Mouse (Mus musculus) midbrain, postnatal 0 days (tissue): ENCODE measurements around the gene Coil. TPM values are rescaled to one million over a fixed set of nuclear protein-coding genes. Genes with fewer than 3 reads are reported as not detected.
A peak's percentile ranks its signal among the peaks of the same experiment; 100 is the strongest.
"Not testable (repeated sequence)": the region's sequence is repeated elsewhere in the genome, so short reads cannot be mapped to it uniquely, and the experiment has no call there.

Source experiments
- ATAC-seq: fragments of 200-750 bp; cut with Nextera tagmentation; 2 replicates; pipeline ENCODE4 v1.8.0; 2017; ENCODE audit warnings: moderate number of reproducible peaks, mild to moderate bottlenecking, moderate TSS enrichment, moderate library complexity; ENCODE audit not compliant: low FRiP score
- DNase-seq: peaks from one replicate; pipeline ENCODE4 v3.0.0-alpha.2; 2015; ENCODE audit warnings: low spot score
- H3K27ac ChIP-seq: fragments of 300-500 bp; sonication (generic); 2 replicates; pipeline ENCODE4 v1.5.1; 2014; ENCODE audit warnings: low read depth, mild to moderate bottlenecking, low read length, mixed read lengths
- H3K27me3 ChIP-seq: fragments of 300-500 bp; sonication (generic); 2 replicates; pipeline ENCODE4 v1.6.1; 2014; ENCODE audit warnings: low read length, control low read depth, mixed read lengths; ENCODE audit not compliant: insufficient read depth
- H3K36me3 ChIP-seq: fragments of 300-500 bp; sonication (generic); 2 replicates; pipeline ENCODE4 v1.6.1; 2014; ENCODE audit warnings: low read length, control low read depth, mixed read lengths; ENCODE audit not compliant: insufficient read depth
- H3K4me1 ChIP-seq: fragments of 300-500 bp; sonication (generic); 2 replicates; pipeline ENCODE4 v1.6.1; 2014; ENCODE audit warnings: mild to moderate bottlenecking, control low read depth, antibody characterized with exemption, low read length, mixed read lengths; ENCODE audit not compliant: insufficient read depth
- H3K4me2 ChIP-seq: fragments of 300-500 bp; sonication (generic); 2 replicates; pipeline ENCODE4 v1.6.1; 2014; ENCODE audit warnings: low read depth, mild to moderate bottlenecking, low read length, mixed read lengths; ENCODE audit not compliant: poor library complexity, severe bottlenecking
- H3K4me3 ChIP-seq: fragments of 300-500 bp; sonication (generic); 2 replicates; pipeline ENCODE4 v1.5.1; 2014; ENCODE audit warnings: low read depth, mild to moderate bottlenecking, low read length, moderate library complexity
- H3K9ac ChIP-seq: fragments of 300-500 bp; sonication (generic); replicated peaks from 2 replicates; pipeline ENCODE4 v1.6.1; 2014; ENCODE audit warnings: mild to moderate bottlenecking, low read length, moderate library complexity, mixed read lengths; ENCODE audit not compliant: poor library complexity, severe bottlenecking
- H3K9me3 ChIP-seq: fragments of 300-500 bp; sonication (generic); 2 replicates; pipeline ENCODE4 v1.6.1; 2016; ENCODE audit warnings: low read length, control low read depth
- CTCF ChIP-seq: IDR thresholded peaks from 2 replicates; pipeline ENCODE4 v1.5.1; 2016; ENCODE audit warnings: antibody characterized with exemption, mild to moderate bottlenecking
- WGBS: fragments of 180-500 bp; shearing (Covaris S2); extraction: QIAGEN DNeasy Blood & Tissue Kit; methylation state at CpG from one replicate; pipeline ENCODE4 v1.1.7; 2014; 5-methylcytosine and 5-hydroxymethylcytosine counted together
- polyA plus RNA-seq: library from polyadenylated mRNA; unstranded; fragments of >200 nt; fragmentation: Nextera tagmentation; extraction: Ambion mirVana; gene quantifications from 2 replicates; pipeline ENCODE4 v1.2.1, GENCODE M21; 2015
- total RNA-seq: library from RNA; depleted of rRNA; stranded (reverse); fragments of >200 nt; gene quantifications from 2 replicates; pipeline ENCODE4 v1.2.3, GENCODE M21; 2014; rRNA removed

The Coil gene
- total and polyA plus RNA-seq, 2 experiments from 2014 or later: 28.8 to 35.1 TPM

GRCm38 (mm10) chr11:89031189-89031588 lies 61.1 kb downstream of the Coil start:
- no peak overlapping the region for H3K27ac ChIP-seq
- H3K9me3 ChIP-seq: no peaks in the 10 kb centered on the region
- 85% methylated on average over 1 of the region's 1 CpGs for WGBS
- ATAC-seq (no peak), DNase-seq (no peak)
- no peaks in the 10 kb centered on the region for H3K27me3 ChIP-seq
- no peak overlapping the region for H3K4me3 ChIP-seq
- H3K4me2 ChIP-seq: no peak overlapping the region
- no peak overlapping the region for H3K9ac ChIP-seq
- H3K4me1 ChIP-seq: no peaks in the 10 kb centered on the region
- 0 out of 2 replicates have a peak, but pooled peaks cover 2% of the 10 kb centered on the region for H3K36me3 ChIP-seq
- no peak for TF ChIP-seq CTCF

GRCm38 (mm10) chr11:89034592-89034991 lies 64.5 kb downstream of the Coil start:
- Histone ChIP-seq H3K9me3 (no peaks in the 10 kb centered on the region), H3K4me2 (no peak overlapping the region), H3K4me1 (no peaks in the 10 kb centered on the region), H3K4me3 (no peak overlapping the region), H3K27me3 (no peaks in the 10 kb centered on the region), H3K27ac (no peak overlapping the region), H3K9ac (no peak overlapping the region), H3K36me3 (peaks cover 14% of the 10 kb centered on the region)
- 0 out of 2 replicates have a peak, but pooled peaks have one; percentile 16 for TF ChIP-seq CTCF
- ATAC-seq: no peak
- no peak for DNase-seq

- Histone ChIP-seq H3K27me3 (no peaks in the 10 kb centered on the region), H3K4me1 (no peaks in the 10 kb centered on the region), H3K4me2 (no peak overlapping the region), H3K36me3 (peaks cover 23% of the 10 kb centered on the region), H3K9ac (no peak overlapping the region), H3K4me3 (no peak overlapping the region), H3K27ac (no peak overlapping the region), H3K9me3 (no peaks in the 10 kb centered on the region)
- DNase-seq (no peak), ATAC-seq (no peak)
- 73% methylated on average over 3 of the region's 3 CpGs for WGBS
- TF ChIP-seq CTCF: no peak
Observed at GRCm38 (mm10) chr11:89035552-89035951, 65.5 kb downstream of the Coil start.

GRCm38 (mm10) chr11:89038496-89038895 lies 68.4 kb downstream of the Coil start:
- 86% methylated on average over 6 of the region's 6 CpGs for WGBS
- no peak overlapping the region for H3K9ac ChIP-seq
- no peak for TF ChIP-seq CTCF
- H3K36me3 ChIP-seq: peaks cover 35% of the 10 kb centered on the region
- H3K4me2 ChIP-seq: no peak overlapping the region
- DNase-seq: no peak
- H3K4me3 ChIP-seq: no peak overlapping the region
- H3K27ac ChIP-seq: no peak overlapping the region
- no peaks in the 10 kb centered on the region for H3K9me3 ChIP-seq
- no peak for ATAC-seq
- H3K4me1 ChIP-seq: no peaks in the 10 kb centered on the region
- no peaks in the 10 kb centered on the region for H3K27me3 ChIP-seq

- ATAC-seq: no peak
- peak; percentile 61 for DNase-seq
- Histone ChIP-seq H3K27me3 (no peaks in the 10 kb centered on the region), H3K9ac (no peak overlapping the region), H3K4me1 (no peaks in the 10 kb centered on the region), H3K27ac (no peak overlapping the region), H3K4me2 (no peak overlapping the region), H3K9me3 (no peaks in the 10 kb centered on the region), H3K36me3 (peaks cover 40% of the 10 kb centered on the region), H3K4me3 (no peak overlapping the region)
- WGBS: 31% methylated on average over 3 of the region's 3 CpGs
- peak; percentile 77 for TF ChIP-seq CTCF
Observed at GRCm38 (mm10) chr11:89039325-89039724, 69.3 kb downstream of the Coil start.

GRCm38 (mm10) chr11:89041073-89041472 lies 71.0 kb downstream of the Coil start:
- 93% methylated on average over 6 of the region's 7 CpGs for WGBS
- not testable (repeated sequence) for H3K4me2 ChIP-seq, H3K9ac ChIP-seq, H3K27ac ChIP-seq, H3K27me3 ChIP-seq, H3K4me3 ChIP-seq, H3K9me3 ChIP-seq, ATAC-seq, H3K4me1 ChIP-seq, DNase-seq
- H3K36me3 ChIP-seq: peaks cover 45% of the 10 kb centered on the region

Other genes starting within 250 kb of the Coil start
- gene Akap1, start 105.7 kb upstream of the Coil start, total RNA-seq: 48.2 and 56.6 TPM in 2 replicates
- 24.4 and 24.7 TPM in 2 replicates for gene Akap1, start 105.7 kb upstream of the Coil start, polyA plus RNA-seq
- gene Scpep1, start 14.8 kb upstream of the Coil start, total RNA-seq: 32.4 and 37.1 TPM in 2 replicates
- 27.2 and 29.2 TPM in 2 replicates for gene Scpep1, start 14.8 kb upstream of the Coil start, polyA plus RNA-seq
- 0.44 TPM in 1 of 2 replicates, not detected in the other for gene Elobl, start 3.3 kb upstream of the Coil start, total RNA-seq
- not detected in 2 replicates for gene Elobl, start 3.3 kb upstream of the Coil start, polyA plus RNA-seq
- 2.0 and 2.9 TPM in 2 replicates for gene Trim25, start 29.1 kb downstream of the Coil start, total RNA-seq
- 4.3 and 4.5 TPM in 2 replicates for gene Trim25, start 29.1 kb downstream of the Coil start, polyA plus RNA-seq
- gene Dgke, start 96.6 kb downstream of the Coil start, total RNA-seq: 35.4 and 44.2 TPM in 2 replicates
- 16.0 TPM in 2 replicates for gene Dgke, start 96.6 kb downstream of the Coil start, polyA plus RNA-seq
- not detected in 2 replicates for gene Gm525, start 103.6 kb downstream of the Coil start, total RNA-seq
- 0.60 TPM in 1 of 2 replicates, not detected in the other for gene Gm525, start 103.6 kb downstream of the Coil start, polyA plus RNA-seq